In genomic region chr6:48597233-48597625, GRCm38 (mm10) we compare ENCODE assay signal across 23 mouse cellular contexts. TPM values are rescaled to one million over a fixed set of nuclear protein-coding genes. Genes with fewer than 3 reads are reported as not detected.
"Had no signal": no experiment of that assay in that cellular context is flagged by ENCODE, and none has a peak within 500 bp of the region (broad histone marks: within the 10 kb centered on the region; RNA-seq: fewer than 3 reads in every experiment).

No protein-coding gene starts in this region.

- H3K4me3 ChIP-seq: limb, embryonic 12.5 days; midbrain, embryonic 12.5 days; neural tube, embryonic 15.5 days had no signal

- H3K27ac ChIP-seq: limb, embryonic 12.5 days; liver, embryonic 14.5 days; midbrain, embryonic 12.5 days; neural tube, embryonic 15.5 days had no signal

- DNase-seq: kidney, adult 9 months; kidney, postnatal 10 days; liver; lung, adult 2 months; lung, postnatal 36 days; right cerebral cortex, postnatal 4 days; spleen, adult 18-20 months; thymus, postnatal 4 days had no signal

- H3K4me2 ChIP-seq: limb, embryonic 12.5 days; midbrain, embryonic 12.5 days; neural tube, embryonic 15.5 days had no signal

- ATAC-seq: intestine, postnatal 0 days; lung, postnatal 0 days had no signal

- H3K9ac ChIP-seq: limb, embryonic 12.5 days; liver, embryonic 14.5 days; midbrain, embryonic 12.5 days; neural tube, embryonic 15.5 days had no signal

- H3K27me3 ChIP-seq: limb, embryonic 12.5 days; midbrain, embryonic 12.5 days; neural tube, embryonic 15.5 days had no signal

RNA-seq across cellular contexts. Expression of gene Gm44965, which starts 3.5 kb away (rescaled TPM):
- total RNA-seq: layer of hippocampus, postnatal 14 days; left cerebral cortex, postnatal 25 days; megakaryocyte progenitor cell, adult 5-6 weeks; midbrain, postnatal 0 days had no signal
- polyA plus RNA-seq: intestine, postnatal 0 days; large intestine, adult 2 months; limb, embryonic 12.5 days; liver, embryonic 14.5 days; lung, adult 2 months; lung, postnatal 0 days; neural tube, embryonic 11.5 days; neural tube, embryonic 15.5 days; stomach, embryonic 14.5 days had no signal

RNA-seq across cellular contexts. Expression of gene Gm45021, which starts 7.8 kb away (rescaled TPM):
- total RNA-seq: layer of hippocampus, adult 8-10 months; layer of hippocampus, postnatal 14 days; left cerebral cortex, adult 8-10 months; left cerebral cortex, postnatal 25 days; megakaryocyte progenitor cell, adult 5-6 weeks; midbrain, postnatal 0 days had no signal
- polyA plus RNA-seq: intestine, postnatal 0 days; large intestine, adult 2 months; limb, embryonic 12.5 days; liver, embryonic 14.5 days; lung, adult 2 months; lung, postnatal 0 days; midbrain, embryonic 12.5 days; midbrain, postnatal 0 days; neural tube, embryonic 11.5 days; neural tube, embryonic 15.5 days; stomach, embryonic 14.5 days had no signal

RNA-seq across cellular contexts. Expression of gene Rarres2, which starts 24.6 kb away (rescaled TPM):
- total RNA-seq: megakaryocyte progenitor cell, adult 5-6 weeks had no signal
